Comparison of ENCODE assay signal across 14 mouse cellular contexts in the genomic region with DNA sequence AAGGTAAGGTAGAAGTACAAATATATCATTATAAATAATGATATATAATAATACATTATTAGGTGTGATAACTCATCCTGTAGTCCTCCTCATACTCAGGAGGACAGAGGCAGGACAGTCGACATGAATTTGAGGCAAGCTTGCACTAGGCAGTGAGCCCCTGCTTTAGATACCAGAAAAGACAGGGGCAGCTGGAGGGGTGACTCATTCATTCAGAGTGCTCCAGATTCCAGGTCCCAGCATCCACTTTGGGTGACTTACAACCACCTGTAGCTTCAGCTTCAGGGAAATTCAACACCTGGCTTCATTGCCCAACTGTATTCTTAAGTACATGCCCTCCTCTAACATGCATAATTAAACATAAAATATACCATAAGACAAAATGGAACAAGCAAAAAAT.
DNase-seq lines count a peak whose midpoint lies in the region.
"Had no signal": no experiment of that assay in that cellular context is flagged by ENCODE, and none has a peak within 500 bp of the region (broad histone marks: within the 10 kb centered on the region; RNA-seq: fewer than 3 reads in every experiment).

No protein-coding gene starts in this region.

- peak; percentile 19 for DNase-seq in right cerebral cortex, adult 18-20 months
- no peak for DNase-seq in right cerebral cortex, postnatal 10 days (ENCODE audit: low spot score in 2 of 2)
- DNase-seq in brain, adult 2 months (ENCODE audit: low read depth, low spot score), result peak; percentile 63
- no peak for DNase-seq in embryo, embryonic 10 days (ENCODE audit: low spot score)
- no peak for DNase-seq in Muller cell, postnatal 12 days (ENCODE audit: inconsistent ontology term)
- DNase-seq: adrenal gland, adult 2 months; adrenal gland, postnatal 10 days; adrenal gland, postnatal 25 days; cerebellum, adult 11-12 months; cerebellum, adult 2 months; cerebellum, adult 9-10 months; cerebellum, postnatal 10 days; cerebellum, postnatal 25 days; embryo, embryonic 11 days had no signal

Comparison
In these comparisons a context has a peak if more than half of its experiments do, and no peak if none do; other contexts are left out.
1. DNase-seq: peak in right cerebral cortex, adult 18-20 months (single experiment) and brain, adult 2 months (single experiment); none in right cerebral cortex, postnatal 10 days (0 of 2), embryo, embryonic 10 days (single experiment) and Muller cell, postnatal 12 days (single experiment).